Mouse (Mus musculus): Measurements from ENCODE around the gene Trim8. TPM values are rescaled to one million over a fixed set of nuclear protein-coding genes. Genes with fewer than 3 reads are reported as not detected.

Trim8 gene
- total and polyA plus RNA-seq, 2 experiments from 2014 or later: 29.7 to 115 TPM

DNA sequence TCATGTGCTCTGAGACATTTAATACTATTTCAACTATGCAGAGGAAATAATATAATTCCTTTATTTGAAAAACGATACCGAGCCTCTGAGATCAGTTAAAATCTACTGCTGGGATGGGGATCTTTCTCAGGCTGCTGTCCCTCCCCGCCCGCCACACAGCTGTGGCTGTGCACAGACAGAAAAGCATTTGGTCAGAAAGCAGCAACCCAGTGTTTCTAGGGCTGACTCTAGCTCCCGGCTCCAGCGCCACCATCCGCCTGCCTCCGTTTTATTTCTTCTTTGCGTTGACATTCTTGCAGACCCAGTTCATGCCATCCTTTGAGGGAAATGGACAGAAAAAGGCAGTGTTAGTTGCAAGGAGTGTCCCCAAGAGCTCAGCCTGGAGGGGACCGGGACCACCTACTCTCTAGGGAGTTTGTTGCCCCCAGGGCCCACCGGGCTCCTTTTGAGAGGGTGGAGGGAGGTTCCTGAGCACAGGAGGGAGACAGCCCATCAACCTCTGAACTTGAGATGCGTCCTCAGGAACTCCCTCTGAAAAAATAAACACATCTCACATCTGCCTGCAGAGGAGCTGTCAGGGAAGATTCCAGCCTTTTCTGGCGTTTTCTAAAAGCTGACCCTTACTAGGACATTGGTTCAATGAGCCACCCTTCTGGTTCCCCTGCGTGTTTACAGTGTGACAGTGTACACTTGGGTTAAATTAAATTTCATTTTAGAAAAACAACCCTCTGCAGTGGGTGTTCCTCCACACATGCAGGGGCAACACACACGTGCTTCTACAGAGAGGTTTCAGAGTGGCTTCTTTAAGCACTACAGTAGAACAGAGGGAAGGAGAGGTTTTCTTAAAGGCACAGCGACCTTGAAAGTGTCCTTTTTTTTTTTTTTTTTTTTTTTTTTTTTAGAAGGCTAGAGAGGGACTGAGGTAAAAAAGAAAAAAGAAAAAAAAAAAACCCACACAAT, 29.8 kb downstream of the Trim8 start:
- no peaks in the 10 kb centered on the region for H3K36me3 ChIP-seq (ENCODE audit: insufficient read depth, low read length)
- 9% methylated on average over 16 of the region's 16 CpGs for WGBS
- H3K4me2 ChIP-seq (ENCODE audit: low read depth, low read length): peak overlapping the region; percentile 28; the same call in 1 of the 2 replicates
- peaks cover 47% of the 10 kb centered on the region for H3K4me1 ChIP-seq (ENCODE audit: insufficient read depth, low read length)
- H3K4me3 ChIP-seq (ENCODE audit: low read length): no peak overlapping the region
- peak; percentile 61 for DNase-seq (ENCODE audit: low spot score)
- peak overlapping the region; percentile 84; the same call in 1 of the 2 replicates for H3K27ac ChIP-seq
- H3K27me3 ChIP-seq (ENCODE audit: insufficient read depth, low read length): no peaks in the 10 kb centered on the region
- ATAC-seq: no peak
- TF ChIP-seq CTCF (IDR thresholded peaks at IDR 0.05; ENCODE audit: low read depth): peak; percentile 37
- H3K9ac ChIP-seq (replicated peaks; ENCODE audit: low read length): no peak overlapping the region; the same call in 1 of the 2 replicates
- H3K9me3 ChIP-seq (ENCODE audit: low read length): no peaks in the 10 kb centered on the region

DNA sequence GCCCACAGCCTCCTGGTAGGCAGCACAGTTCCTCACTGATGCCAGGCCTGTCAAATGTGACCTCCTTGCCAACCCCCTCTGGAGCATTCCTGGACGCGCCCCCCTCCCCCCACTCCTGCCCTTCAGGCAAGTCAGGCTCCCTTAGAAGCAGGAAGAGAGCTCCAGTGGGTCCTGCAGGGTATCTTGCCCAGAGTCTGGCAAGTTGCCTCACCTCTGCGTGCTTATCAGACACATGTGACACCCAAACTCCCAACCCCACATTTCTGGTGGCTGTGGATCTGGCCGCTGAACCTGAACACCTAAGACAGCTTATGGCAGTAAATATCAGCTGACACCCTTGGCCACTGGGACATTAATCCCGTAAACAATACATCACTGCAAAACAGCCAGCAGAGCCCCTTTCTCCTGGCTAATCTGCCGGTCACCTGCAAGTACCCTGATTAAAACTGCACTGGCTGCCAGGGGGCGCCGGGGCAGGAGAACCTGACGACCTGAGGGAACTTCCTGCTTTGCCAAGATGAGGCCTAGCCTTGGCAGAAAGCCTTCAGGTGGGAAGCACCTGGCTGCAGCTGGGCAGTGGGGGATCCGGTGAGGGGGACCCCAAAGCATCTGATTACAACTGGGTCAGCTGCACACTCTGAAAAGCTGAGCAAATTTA, 30.7 kb downstream of the Trim8 start:
- no peak for DNase-seq (ENCODE audit: low spot score)

DNA sequence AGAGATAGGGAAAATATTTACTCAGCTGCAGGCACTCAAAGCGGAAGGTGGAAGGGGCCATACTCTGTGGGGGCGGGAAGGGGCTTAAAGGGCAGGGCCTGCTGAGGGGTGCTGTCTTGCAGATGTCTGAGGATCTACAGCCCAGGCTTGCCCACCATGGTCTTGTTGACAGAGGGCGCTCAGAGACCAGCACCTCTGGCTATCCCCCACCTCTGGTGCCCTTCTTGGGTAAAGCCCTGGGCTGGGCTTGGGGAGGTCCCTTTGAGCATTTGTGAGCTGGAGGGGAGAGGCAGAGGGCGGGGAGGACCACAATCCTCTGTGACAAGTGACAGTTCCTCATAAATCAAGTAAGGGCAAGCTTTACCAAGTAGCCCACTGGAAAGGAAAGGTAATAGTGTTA, 31.6 kb downstream of the Trim8 start:
- H3K9ac ChIP-seq (replicated peaks; ENCODE audit: low read length): 0 out of 2 replicates have a peak overlapping the region, but pooled peaks have one; percentile 17
- no peaks in the 10 kb centered on the region for H3K27me3 ChIP-seq (ENCODE audit: insufficient read depth, low read length)

More for the DNA sequence above, 30.7 kb downstream of the Trim8 start:
- no peak overlapping the region for H3K9ac ChIP-seq (replicated peaks; ENCODE audit: low read length)
- 13% methylated on average over 10 of the region's 10 CpGs for WGBS
- no peaks in the 10 kb centered on the region for H3K27me3 ChIP-seq (ENCODE audit: insufficient read depth, low read length)
- peaks cover 47% of the 10 kb centered on the region for H3K4me1 ChIP-seq (ENCODE audit: insufficient read depth, low read length)
- H3K27ac ChIP-seq: peak overlapping the region; percentile 84
- no peak overlapping the region for H3K4me3 ChIP-seq (ENCODE audit: low read length)
- H3K9me3 ChIP-seq (ENCODE audit: low read length): no peaks in the 10 kb centered on the region
- H3K36me3 ChIP-seq (ENCODE audit: insufficient read depth, low read length): no peaks in the 10 kb centered on the region
- ATAC-seq: no peak
- TF ChIP-seq CTCF (IDR thresholded peaks at IDR 0.05; ENCODE audit: low read depth): no peak; the same call in 1 of the 2 replicates
- H3K4me2 ChIP-seq (ENCODE audit: low read depth, low read length): 0 out of 2 replicates have a peak overlapping the region, but pooled peaks have one; percentile 18

DNA sequence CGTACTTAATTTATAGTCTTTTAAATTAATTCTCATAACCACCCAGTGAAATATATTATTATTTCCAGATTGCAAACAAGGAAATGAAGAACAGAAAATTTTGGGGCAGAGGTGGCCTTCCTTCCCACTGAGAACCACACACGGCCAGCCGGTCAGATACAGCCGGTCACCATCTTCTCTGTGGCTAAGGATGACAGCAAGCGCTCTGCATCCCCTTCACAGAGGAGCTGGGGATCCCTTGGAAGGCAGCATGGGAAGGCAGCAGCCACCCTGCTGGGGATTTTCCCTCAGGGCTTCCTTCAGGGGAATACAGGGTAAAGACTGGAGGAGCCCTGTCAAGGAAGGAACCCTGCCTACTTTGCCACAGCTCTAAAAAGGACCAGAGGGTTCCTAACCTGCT, 32.0 kb downstream of the Trim8 start:
- Histone ChIP-seq H3K9me3 (ENCODE audit: low read length) (no peaks in the 10 kb centered on the region), H3K27ac (peak overlapping the region; percentile 45; the same call in 1 of the 2 replicates), H3K9ac (replicated peaks; ENCODE audit: low read length) (no peak overlapping the region), H3K36me3 (ENCODE audit: insufficient read depth, low read length) (no peaks in the 10 kb centered on the region), H3K4me2 (ENCODE audit: low read depth, low read length) (no peak overlapping the region), H3K4me1 (ENCODE audit: insufficient read depth, low read length) (peaks cover 44% of the 10 kb centered on the region), H3K4me3 (ENCODE audit: low read length) (no peak overlapping the region), H3K27me3 (ENCODE audit: insufficient read depth, low read length) (no peaks in the 10 kb centered on the region)
- ATAC-seq: no peak
- 73% methylated on average over 5 of the region's 5 CpGs for WGBS
- no peak for TF ChIP-seq CTCF (IDR thresholded peaks at IDR 0.05; ENCODE audit: low read depth)
- no peak for DNase-seq (ENCODE audit: low spot score)

More for the DNA sequence above, 31.6 kb downstream of the Trim8 start:
- WGBS: 67% methylated on average over 4 of the region's 4 CpGs
- Histone ChIP-seq H3K27ac (peak overlapping the region; percentile 84; the same call in 1 of the 2 replicates), H3K4me1 (ENCODE audit: insufficient read depth, low read length) (peaks cover 47% of the 10 kb centered on the region), H3K9me3 (ENCODE audit: low read length) (no peaks in the 10 kb centered on the region), H3K4me3 (ENCODE audit: low read length) (no peak overlapping the region), H3K36me3 (ENCODE audit: insufficient read depth, low read length) (no peaks in the 10 kb centered on the region), H3K4me2 (ENCODE audit: low read depth, low read length) (no peak overlapping the region)
- ATAC-seq (no peak), DNase-seq (ENCODE audit: low spot score) (no peak)
- TF ChIP-seq CTCF (IDR thresholded peaks at IDR 0.05; ENCODE audit: low read depth): no peak

DNA sequence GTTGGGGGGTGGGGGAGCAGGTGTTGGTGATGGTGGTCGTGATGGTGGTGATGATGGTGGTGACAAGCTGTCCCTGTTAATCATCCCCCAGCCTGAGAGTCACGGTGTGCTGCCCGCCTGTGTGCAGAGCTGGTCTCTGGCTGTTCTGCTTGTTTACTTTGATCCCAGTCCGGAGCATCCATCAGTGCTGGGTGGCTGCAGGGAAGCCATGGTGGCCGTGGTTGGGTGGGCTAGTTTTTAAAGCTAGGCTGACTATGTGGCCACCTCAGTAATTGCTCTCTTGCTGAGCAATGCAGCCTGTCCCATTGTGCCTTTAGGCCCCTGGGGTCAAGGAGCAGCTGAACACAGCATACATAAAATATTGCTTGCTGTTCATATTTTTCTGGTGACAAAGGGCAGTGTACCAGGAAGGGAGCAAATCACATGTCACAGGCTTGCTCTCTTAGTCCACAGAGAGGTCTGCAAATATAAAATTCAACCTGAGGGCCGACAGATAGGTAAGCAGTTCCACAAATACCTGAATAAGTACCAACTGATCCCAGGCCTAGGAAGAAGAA, 33.1 kb downstream of the Trim8 start:
- Histone ChIP-seq H3K4me1 (ENCODE audit: insufficient read depth, low read length) (peaks cover 33% of the 10 kb centered on the region), H3K9me3 (ENCODE audit: low read length) (no peaks in the 10 kb centered on the region), H3K4me2 (ENCODE audit: low read depth, low read length) (no peak overlapping the region), H3K4me3 (ENCODE audit: low read length) (no peak overlapping the region), H3K36me3 (ENCODE audit: insufficient read depth, low read length) (no peaks in the 10 kb centered on the region), H3K27ac (no peak overlapping the region), H3K27me3 (ENCODE audit: insufficient read depth, low read length) (no peaks in the 10 kb centered on the region), H3K9ac (replicated peaks; ENCODE audit: low read length) (no peak overlapping the region)
- WGBS: 37% methylated on average over 6 of the region's 6 CpGs
- ATAC-seq (no peak), DNase-seq (ENCODE audit: low spot score) (no peak)
- TF ChIP-seq CTCF (IDR thresholded peaks at IDR 0.05; ENCODE audit: low read depth): no peak

DNA sequence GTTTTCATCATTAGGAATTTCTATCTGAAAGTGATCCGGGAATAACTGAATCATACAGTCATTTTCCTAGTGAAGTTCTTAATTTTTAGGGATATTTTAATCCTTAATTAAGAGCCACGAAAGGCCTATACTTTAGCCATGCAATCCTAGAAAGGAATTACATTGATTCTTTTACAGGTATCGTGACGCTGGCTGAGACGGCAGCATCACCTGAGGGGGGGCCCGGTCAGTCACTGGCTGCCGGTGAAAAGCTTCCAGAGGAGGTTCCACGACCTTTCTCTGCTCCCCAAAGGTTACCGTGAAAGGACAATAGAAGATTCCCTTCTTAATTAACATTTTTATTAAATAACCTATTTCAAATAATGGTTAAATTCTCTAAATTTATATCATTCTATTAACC, 35.9 kb downstream of the Trim8 start:
- H3K27me3 ChIP-seq (ENCODE audit: insufficient read depth, low read length): no peaks in the 10 kb centered on the region

More for the DNA sequence above, 35.9 kb downstream of the Trim8 start:
- no peak for ATAC-seq
- peaks cover 9% of the 10 kb centered on the region; the same call in 1 of the 2 replicates for H3K4me1 ChIP-seq (ENCODE audit: insufficient read depth, low read length)
- H3K36me3 ChIP-seq (ENCODE audit: insufficient read depth, low read length): 0 out of 2 replicates have a peak, but pooled peaks cover 6% of the 10 kb centered on the region
- no peak for TF ChIP-seq CTCF (IDR thresholded peaks at IDR 0.05; ENCODE audit: low read depth)
- no peak overlapping the region for H3K4me3 ChIP-seq (ENCODE audit: low read length)
- 83% methylated on average over 9 of the region's 9 CpGs for WGBS
- H3K4me2 ChIP-seq (ENCODE audit: low read depth, low read length): no peak overlapping the region
- DNase-seq (ENCODE audit: low spot score): no peak
- no peak overlapping the region for H3K27ac ChIP-seq
- H3K9me3 ChIP-seq (ENCODE audit: low read length): no peaks in the 10 kb centered on the region
- no peak overlapping the region for H3K9ac ChIP-seq (replicated peaks; ENCODE audit: low read length)
